Mouse (Mus musculus): Measurements from ENCODE around the gene Srgap1.
A peak's percentile ranks its signal among the peaks of the same experiment; 100 is the strongest.

The Srgap1 gene

GRCm38 (mm10) chr10:121961121-121961893 lies 85.8 kb downstream of the Srgap1 start:
- DNase-seq: no peak

- no peak for DNase-seq
Observed at GRCm38 (mm10) chr10:121958741-121959140, 88.4 kb downstream of the Srgap1 start.

- DNase-seq: peak; percentile 56
Observed at GRCm38 (mm10) chr10:121956505-121956904, 90.6 kb downstream of the Srgap1 start.

GRCm38 (mm10) chr10:121955730-121956129 lies 91.4 kb downstream of the Srgap1 start:
- DNase-seq: no peak

- no peak for DNase-seq
Observed at GRCm38 (mm10) chr10:121954877-121955276, 92.2 kb downstream of the Srgap1 start.

- DNase-seq: no peak
Observed at GRCm38 (mm10) chr10:121953041-121953440, 94.1 kb downstream of the Srgap1 start.

- DNase-seq: peak; percentile 69
Observed at GRCm38 (mm10) chr10:121946173-121946572, 100.9 kb downstream of the Srgap1 start.

- DNase-seq: no peak
Observed at GRCm38 (mm10) chr10:121931909-121932308, 115.2 kb downstream of the Srgap1 start.

- DNase-seq: no peak
Observed at GRCm38 (mm10) chr10:121926094-121926493, 121.0 kb downstream of the Srgap1 start.

- DNase-seq: no peak
Observed at GRCm38 (mm10) chr10:121919016-121919415, 128.1 kb downstream of the Srgap1 start.

GRCm38 (mm10) chr10:121918579-121918978 lies 128.5 kb downstream of the Srgap1 start:
- peak; percentile 9 for DNase-seq

GRCm38 (mm10) chr10:121915530-121915929 lies 131.6 kb downstream of the Srgap1 start:
- no peak for DNase-seq

- DNase-seq: no peak
Observed at GRCm38 (mm10) chr10:121904137-121904536, 143.0 kb downstream of the Srgap1 start.

- no peak for DNase-seq
Observed at GRCm38 (mm10) chr10:121902651-121903050, 144.5 kb downstream of the Srgap1 start.

GRCm38 (mm10) chr10:121900772-121901171 lies 146.3 kb downstream of the Srgap1 start:
- no peak for DNase-seq

GRCm38 (mm10) chr10:121899706-121900105 lies 147.4 kb downstream of the Srgap1 start:
- no peak for DNase-seq

- DNase-seq: no peak
Observed at GRCm38 (mm10) chr10:121897835-121898370, 149.2 kb downstream of the Srgap1 start.

GRCm38 (mm10) chr10:121891390-121892067 lies 155.6 kb downstream of the Srgap1 start:
- no peak for DNase-seq

GRCm38 (mm10) chr10:121890061-121890460 lies 157.1 kb downstream of the Srgap1 start:
- DNase-seq: no peak

- DNase-seq: peak; percentile 23
Observed at GRCm38 (mm10) chr10:121886805-121887204, 160.3 kb downstream of the Srgap1 start.

- DNase-seq: no peak
Observed at GRCm38 (mm10) chr10:121885512-121886218, 161.4 kb downstream of the Srgap1 start.

GRCm38 (mm10) chr10:121882461-121882860 lies 164.7 kb downstream of the Srgap1 start:
- no peak for DNase-seq

GRCm38 (mm10) chr10:121878855-121879254 lies 168.3 kb downstream of the Srgap1 start:
- DNase-seq: no peak

Measured in right cerebral cortex, postnatal 25 days (tissue).